Mouse (Mus musculus): ENCODE results near the gene Atp5e. TPM values are rescaled to one million over a fixed set of nuclear protein-coding genes. Genes with fewer than 3 reads are reported as not detected.
A peak's percentile ranks its signal among the peaks of the same experiment; 100 is the strongest.

The Atp5e gene
- 100 to 1,000 TPM; 296 to 302 TPM for total RNA-seq (2021)
- long read RNA-seq, experiment 1, transcript Atp5e-201 (3 exons, 421 nt), result major isoform, 101 of 101 reads
- long read RNA-seq, experiment 1, partial matches to known transcripts, result 0 of 101 reads
- long read RNA-seq, experiment 1, other reads (novel, unspliced or antisense), result 0 of 101 reads
- long read RNA-seq, experiment 2, transcript Atp5e-201 (3 exons, 421 nt), result major isoform, 78 of 81 reads
- long read RNA-seq, experiment 2, partial matches to known transcripts, result 0 of 81 reads
- long read RNA-seq, experiment 2, other reads (novel, unspliced or antisense), result 1 of 81 reads

DNA sequence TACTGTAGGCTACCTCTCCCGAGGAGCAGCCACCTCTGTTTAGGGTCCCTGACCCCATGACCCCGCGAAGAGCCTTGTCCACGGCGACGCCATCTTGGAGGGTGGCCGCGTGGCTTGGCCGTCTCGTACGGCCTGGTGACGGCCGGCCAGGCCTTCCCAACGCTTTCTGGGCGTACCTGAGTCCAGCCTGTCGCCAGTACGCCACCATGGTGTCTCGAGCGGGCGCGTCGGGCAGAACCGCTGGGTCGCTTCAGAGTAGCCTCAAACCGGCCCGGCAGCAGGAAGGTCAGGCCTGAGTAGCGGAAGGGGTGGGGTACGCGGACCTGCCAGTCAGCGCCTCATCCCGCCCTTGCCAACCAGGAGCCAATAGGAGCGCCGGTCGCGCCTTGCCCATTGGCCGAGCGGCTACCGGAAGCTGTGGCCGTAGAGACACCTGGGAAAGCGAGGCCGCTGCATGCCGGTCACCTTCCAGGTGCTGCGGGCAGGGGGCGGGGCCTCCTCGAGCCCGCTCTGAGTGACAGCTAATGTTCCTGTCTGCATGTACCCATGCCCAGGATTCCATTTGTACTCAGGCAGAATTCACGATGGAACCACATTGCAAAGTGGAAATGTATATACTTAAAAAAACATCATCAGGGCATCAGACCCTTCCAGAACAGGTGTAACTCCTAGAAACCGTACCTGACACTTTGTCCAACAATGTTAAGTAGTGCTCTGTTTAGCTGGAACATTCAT is at the start of gene Atp5e:
TSS of gene Atp5e (minus strand) at position 317 of the 735 bp plus-strand sequence.
- TF ChIP-seq CTCF (IDR thresholded peaks at IDR 0.05), result peak; percentile 13; the same call in 1 of the 2 replicates
- Histone ChIP-seq H3K27ac (peak within 1 kb of the TSS; percentile 97), H3K4me3 (peak within 1 kb of the TSS; percentile 72)
- peak; percentile 97 to 98 for DNase-seq (ENCODE audit: extremely low spot score in 1 of 2, low spot score in 2 of 2)
- intact Hi-C loops (cut with DNase I), result loop anchor here (5.0 kb wide), 2 partner anchors 132 to 393 kb away; no protein-coding TSS in a partner anchor

DNA sequence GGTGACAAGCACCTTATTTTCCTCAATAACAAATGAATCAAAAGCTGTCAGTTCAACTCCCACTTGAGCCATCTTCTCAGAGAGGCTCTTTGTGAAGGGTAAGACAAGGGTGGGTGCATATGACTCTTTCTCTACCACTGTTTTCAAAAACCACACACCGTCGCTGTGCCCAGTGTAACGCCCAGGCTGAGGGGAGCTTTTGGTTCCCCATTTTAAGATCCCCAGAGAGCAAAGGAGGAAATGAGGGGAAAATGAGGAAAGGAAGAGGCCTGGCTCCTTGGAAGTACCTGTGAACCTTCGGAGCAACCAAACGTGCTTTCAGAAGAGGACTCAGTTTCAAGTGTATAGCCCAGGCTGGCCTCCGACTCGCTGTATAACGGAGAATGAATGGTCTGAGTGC is 45.9 kb upstream of the Atp5e start:
- TF ChIP-seq CTCF (IDR thresholded peaks at IDR 0.05), result no peak
- intact Hi-C loops (cut with DNase I), result no loop called here
- Histone ChIP-seq H3K4me3 (no peak overlapping the region), H3K27ac (no peak overlapping the region)
- DNase-seq (ENCODE audit: extremely low spot score in 1 of 2, low spot score in 2 of 2), result no peak

GRCm38 (mm10) chr2:174507998-174508397 is 44.1 kb upstream of the Atp5e start:
- no peak overlapping the region for H3K4me3 ChIP-seq
- TF ChIP-seq CTCF (IDR thresholded peaks at IDR 0.05), result no peak
- no peak overlapping the region for H3K27ac ChIP-seq
- intact Hi-C loops (cut with DNase I), result no loop called here
- no peak for DNase-seq (ENCODE audit: extremely low spot score in 1 of 2, low spot score in 2 of 2)

- DNase-seq (ENCODE audit: extremely low spot score in 1 of 2, low spot score in 2 of 2), result peak; percentile 16 to 24
- TF ChIP-seq CTCF (IDR thresholded peaks at IDR 0.05), result no peak
- intact Hi-C loops (cut with DNase I), result no loop called here
- H3K4me3 ChIP-seq, result no peak overlapping the region
- no peak overlapping the region for H3K27ac ChIP-seq
These were observed 39.0 kb upstream of the Atp5e start for GRCm38 (mm10) chr2:174502831-174503460.

DNA sequence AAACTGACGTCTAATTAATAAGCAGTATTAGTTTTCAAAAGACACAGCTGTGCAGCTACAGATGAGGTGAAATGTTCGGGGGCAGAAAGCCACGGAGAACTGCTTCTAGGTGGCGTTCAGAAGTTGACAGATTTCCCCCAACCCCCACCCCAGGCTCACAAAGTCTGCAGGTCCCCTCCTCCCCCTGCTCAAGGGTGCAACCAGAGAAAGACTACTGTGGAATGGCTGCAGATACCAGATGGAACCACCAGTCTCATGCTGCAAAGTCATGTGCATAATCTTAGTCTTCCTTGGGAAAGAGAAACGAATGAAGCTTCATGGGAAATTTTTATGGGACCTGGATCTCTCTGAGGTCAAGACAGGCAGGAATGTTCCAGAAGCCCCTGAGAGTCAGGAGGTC is 38.4 kb upstream of the Atp5e start:
- DNase-seq (ENCODE audit: extremely low spot score in 1 of 2, low spot score in 2 of 2), result no peak
- Histone ChIP-seq H3K4me3 (no peak overlapping the region), H3K27ac (no peak overlapping the region)
- intact Hi-C loops (cut with DNase I), result no loop called here
- TF ChIP-seq CTCF (IDR thresholded peaks at IDR 0.05), result no peak; the same call in 1 of the 2 replicates

DNA sequence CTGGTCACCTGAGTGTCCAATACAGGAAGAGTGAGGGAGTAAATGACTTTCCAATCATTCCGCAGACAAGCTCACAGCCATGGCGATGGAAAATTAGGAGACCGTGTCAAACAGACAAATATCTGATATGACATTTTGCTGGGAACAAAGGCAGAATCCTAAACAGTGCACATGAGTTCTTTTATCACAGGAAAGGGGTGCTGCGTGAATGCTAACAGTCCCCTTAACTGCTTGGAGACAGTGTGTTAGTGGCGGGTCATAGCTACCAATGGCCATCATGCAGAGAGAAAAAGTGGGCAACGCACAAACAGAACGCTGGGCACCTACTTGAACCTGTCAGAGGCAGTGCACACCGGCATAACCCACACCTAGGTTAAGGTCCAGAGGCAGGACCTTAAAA is 37.6 kb upstream of the Atp5e start:
- no peak for TF ChIP-seq CTCF (IDR thresholded peaks at IDR 0.05)
- intact Hi-C loops (cut with DNase I), result no loop called here
- no peak for DNase-seq (ENCODE audit: extremely low spot score in 1 of 2, low spot score in 2 of 2)
- Histone ChIP-seq H3K4me3 (no peak overlapping the region), H3K27ac (no peak overlapping the region)

GRCm38 (mm10) chr2:174500814-174501503 is 37.1 kb upstream of the Atp5e start:
- Histone ChIP-seq H3K27ac (no peak overlapping the region), H3K4me3 (no peak overlapping the region)
- intact Hi-C loops (cut with DNase I), result no loop called here
- TF ChIP-seq CTCF (IDR thresholded peaks at IDR 0.05), result no peak
- DNase-seq (ENCODE audit: extremely low spot score in 1 of 2, low spot score in 2 of 2), result no peak

- TF ChIP-seq CTCF (IDR thresholded peaks at IDR 0.05), result peak; percentile 63
- no peak overlapping the region for H3K4me3 ChIP-seq
- intact Hi-C loops (cut with DNase I), result loop anchor here (2.0 to 5.0 kb wide), 2 partner anchors 164 to 366 kb away; no protein-coding TSS in a partner anchor
- H3K27ac ChIP-seq, result no peak overlapping the region
- peak; percentile 22 to 28 for DNase-seq (ENCODE audit: extremely low spot score in 1 of 2, low spot score in 2 of 2)
These were observed 29.0 kb upstream of the Atp5e start for GRCm38 (mm10) chr2:174492858-174493257.

DNA sequence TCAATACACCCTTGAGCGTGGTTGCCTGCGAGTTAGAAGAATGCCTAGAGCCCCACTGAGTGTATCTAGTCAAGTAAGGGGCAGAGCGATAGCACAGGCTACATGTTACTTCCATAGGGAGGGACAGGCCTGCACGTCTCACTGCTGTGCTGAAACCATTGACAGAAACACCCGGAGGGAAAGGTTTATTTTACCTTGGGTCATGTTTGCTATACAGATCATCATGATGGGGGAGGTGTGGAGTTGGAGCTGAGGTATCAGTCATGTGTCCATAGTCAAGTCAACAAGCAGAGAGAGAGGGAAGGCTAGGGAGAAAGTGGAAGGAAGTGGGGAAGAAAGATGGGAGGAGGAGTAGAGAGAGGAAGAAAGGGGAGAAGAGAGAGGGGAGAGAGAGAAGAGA is 23.1 kb upstream of the Atp5e start:
- Histone ChIP-seq H3K27ac (no peak overlapping the region), H3K4me3 (no peak overlapping the region)
- no peak for DNase-seq (ENCODE audit: extremely low spot score in 1 of 2, low spot score in 2 of 2)
- intact Hi-C loops (cut with DNase I), result no loop called here
- TF ChIP-seq CTCF (IDR thresholded peaks at IDR 0.05), result no peak

GRCm38 (mm10) chr2:174478746-174479145 is 14.8 kb upstream of the Atp5e start:
- DNase-seq (ENCODE audit: extremely low spot score in 1 of 2, low spot score in 2 of 2), result no peak
- Histone ChIP-seq H3K27ac (no peak overlapping the region), H3K4me3 (no peak overlapping the region)
- TF ChIP-seq CTCF (IDR thresholded peaks at IDR 0.05), result no peak
- intact Hi-C loops (cut with DNase I), result no loop called here

DNA sequence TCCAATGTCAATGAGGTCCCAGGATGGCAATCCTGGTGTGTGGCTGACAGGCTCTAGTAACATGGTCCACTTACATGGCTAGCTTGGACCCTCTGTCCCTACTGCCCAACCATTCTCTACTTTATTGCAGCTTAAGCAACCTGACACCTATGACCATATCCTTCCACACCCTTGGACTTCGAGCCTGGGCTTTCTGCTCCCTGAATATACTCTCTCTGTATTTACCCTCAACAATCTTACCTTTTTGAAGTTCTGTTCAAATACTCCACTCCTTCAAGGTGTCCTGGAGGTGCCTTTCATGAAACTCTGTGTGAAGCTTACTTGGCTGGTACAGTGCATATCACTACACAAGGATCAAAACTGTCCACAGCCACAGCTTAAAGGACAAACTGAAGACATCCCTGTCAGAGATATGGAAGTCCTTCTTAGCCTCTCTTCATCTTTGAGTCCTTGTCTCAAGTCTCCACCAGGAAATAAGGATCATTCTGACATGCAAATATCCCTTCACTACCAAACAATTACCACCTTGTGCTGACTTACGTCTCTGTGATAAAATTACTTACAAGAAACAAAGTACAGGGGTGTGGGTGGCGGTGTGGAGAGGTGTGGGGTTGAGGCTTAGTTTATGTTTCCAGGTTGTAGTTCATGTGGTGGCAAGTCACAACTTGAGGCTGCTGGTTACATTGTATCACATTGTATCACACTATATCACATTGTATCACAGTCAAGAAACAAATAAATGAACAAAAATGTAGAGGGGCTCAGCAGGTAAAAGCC is 13.8 kb upstream of the Atp5e start:
- intact Hi-C loops (cut with DNase I), result no loop called here
- no peak overlapping the region for H3K27ac ChIP-seq
- no peak overlapping the region for H3K4me3 ChIP-seq
- no peak for TF ChIP-seq CTCF (IDR thresholded peaks at IDR 0.05)
- DNase-seq (ENCODE audit: extremely low spot score in 1 of 2, low spot score in 2 of 2), result no peak

Measured in left cerebral cortex, adult 2 months (tissue).